Mouse (Mus musculus): ENCODE measurements at regions not wholly inside any gene's neighbourhood (a gene's known extent, or its start where the extent isn't known, plus 50 kb on each side); places are given as distances from the start of the nearest gene placed in this dataset.
A peak's percentile ranks its signal among the peaks of the same experiment; 100 is the strongest.

- H3K36me3 ChIP-seq (ENCODE audit: insufficient read depth, low read length), result no peaks in the 10 kb centered on the region
- H3K9me3 ChIP-seq (ENCODE audit: low read length), result no peaks in the 10 kb centered on the region
- DNase-seq (ENCODE audit: low spot score), result no peak
- no peak overlapping the region for H3K9ac ChIP-seq (replicated peaks; ENCODE audit: low read depth)
- H3K4me2 ChIP-seq (replicated peaks; ENCODE audit: low read depth, low read length), result no peak overlapping the region
- ATAC-seq, result no peak
- no peaks in the 10 kb centered on the region for H3K4me1 ChIP-seq (ENCODE audit: insufficient read depth, low read depth, low read length)
- H3K4me3 ChIP-seq (ENCODE audit: low read depth, low read length), result no peak overlapping the region
- 66% methylated on average over 3 of the region's 3 CpGs for WGBS
- H3K27me3 ChIP-seq (replicated peaks; ENCODE audit: insufficient read depth, low read length), result no peaks in the 10 kb centered on the region
- H3K27ac ChIP-seq (ENCODE audit: low read length), result no peak overlapping the region
- no peak for TF ChIP-seq EP300 (IDR thresholded peaks at IDR 0.05)
Measured at GRCm38 (mm10) chr3:101749841-101750240, 98.9 kb downstream of the Mab21l3 start.

- 84% methylated on average over 3 of the region's 3 CpGs for WGBS
Measured at GRCm38 (mm10) chr3:101749031-101749632, 99.6 kb downstream of the Mab21l3 start.

GRCm38 (mm10) chr3:101748186-101748585 is 100.6 kb downstream of the Mab21l3 start:
- Histone ChIP-seq H3K27ac (ENCODE audit: low read length) (no peak overlapping the region), H3K4me1 (ENCODE audit: insufficient read depth, low read depth, low read length) (no peaks in the 10 kb centered on the region), H3K4me2 (replicated peaks; ENCODE audit: low read depth, low read length) (no peak overlapping the region), H3K4me3 (ENCODE audit: low read depth, low read length) (no peak overlapping the region), H3K9ac (replicated peaks; ENCODE audit: low read depth) (no peak overlapping the region), H3K9me3 (ENCODE audit: low read length) (no peaks in the 10 kb centered on the region), H3K36me3 (ENCODE audit: insufficient read depth, low read length) (no peaks in the 10 kb centered on the region), H3K27me3 (replicated peaks; ENCODE audit: insufficient read depth, low read length) (no peaks in the 10 kb centered on the region)
- DNase-seq (ENCODE audit: low spot score) (peak; percentile 49), ATAC-seq (peak; percentile 70)
- TF ChIP-seq CTCF (IDR thresholded peaks at IDR 0.05) (no peak), EP300 (IDR thresholded peaks at IDR 0.05) (no peak)
- WGBS, result 30% methylated on average over 4 of the region's 4 CpGs

More at GRCm38 (mm10) chr3:101749031-101749632, 99.6 kb downstream of the Mab21l3 start:
- DNase-seq (ENCODE audit: low spot score) (no peak), ATAC-seq (no peak)
- Histone ChIP-seq H3K36me3 (ENCODE audit: insufficient read depth, low read length) (no peaks in the 10 kb centered on the region), H3K4me1 (ENCODE audit: insufficient read depth, low read depth, low read length) (no peaks in the 10 kb centered on the region), H3K27ac (ENCODE audit: low read length) (no peak overlapping the region), H3K4me2 (replicated peaks; ENCODE audit: low read depth, low read length) (no peak overlapping the region), H3K4me3 (ENCODE audit: low read depth, low read length) (no peak overlapping the region), H3K9ac (replicated peaks; ENCODE audit: low read depth) (no peak overlapping the region), H3K27me3 (replicated peaks; ENCODE audit: insufficient read depth, low read length) (no peaks in the 10 kb centered on the region), H3K9me3 (ENCODE audit: low read length) (no peaks in the 10 kb centered on the region)
- no peak for TF ChIP-seq EP300 (IDR thresholded peaks at IDR 0.05)
- TF ChIP-seq CTCF (IDR thresholded peaks at IDR 0.05), result no peak

GRCm38 (mm10) chr3:101740906-101741305 is 107.9 kb downstream of the Mab21l3 start:
- Histone ChIP-seq H3K4me2 (replicated peaks; ENCODE audit: low read depth, low read length) (no peak overlapping the region), H3K36me3 (ENCODE audit: insufficient read depth, low read length) (no peaks in the 10 kb centered on the region), H3K4me3 (ENCODE audit: low read depth, low read length) (no peak overlapping the region), H3K9me3 (ENCODE audit: low read length) (no peaks in the 10 kb centered on the region), H3K27me3 (replicated peaks; ENCODE audit: insufficient read depth, low read length) (no peaks in the 10 kb centered on the region), H3K4me1 (ENCODE audit: insufficient read depth, low read depth, low read length) (no peaks in the 10 kb centered on the region), H3K27ac (ENCODE audit: low read length) (no peak overlapping the region), H3K9ac (replicated peaks; ENCODE audit: low read depth) (no peak overlapping the region)
- no peak for DNase-seq (ENCODE audit: low spot score)
- no peak for ATAC-seq
- TF ChIP-seq EP300 (IDR thresholded peaks at IDR 0.05), result no peak
- TF ChIP-seq CTCF (IDR thresholded peaks at IDR 0.05), result no peak
- WGBS, result 78% methylated on average over 4 of the region's 4 CpGs

- Histone ChIP-seq H3K9ac (replicated peaks; ENCODE audit: low read depth) (no peak overlapping the region), H3K9me3 (ENCODE audit: low read length) (peaks cover 3% of the 10 kb centered on the region; the same call in 1 of the 2 replicates), H3K36me3 (ENCODE audit: insufficient read depth, low read length) (no peaks in the 10 kb centered on the region), H3K27ac (ENCODE audit: low read length) (no peak overlapping the region), H3K27me3 (replicated peaks; ENCODE audit: insufficient read depth, low read length) (no peaks in the 10 kb centered on the region), H3K4me2 (replicated peaks; ENCODE audit: low read depth, low read length) (no peak overlapping the region), H3K4me1 (ENCODE audit: insufficient read depth, low read depth, low read length) (no peaks in the 10 kb centered on the region), H3K4me3 (ENCODE audit: low read depth, low read length) (no peak overlapping the region)
- 79% methylated on average over 6 of the region's 6 CpGs for WGBS
- no peak for ATAC-seq
- DNase-seq (ENCODE audit: low spot score), result no peak
- no peak for TF ChIP-seq EP300 (IDR thresholded peaks at IDR 0.05)
- TF ChIP-seq CTCF (IDR thresholded peaks at IDR 0.05), result no peak
Measured at GRCm38 (mm10) chr3:101737197-101737596, 111.6 kb downstream of the Mab21l3 start.

GRCm38 (mm10) chr3:101729044-101729443 is 119.7 kb downstream of the Mab21l3 start:
- DNase-seq (ENCODE audit: low spot score), result no peak
- Histone ChIP-seq H3K4me3 (ENCODE audit: low read depth, low read length) (no peak overlapping the region), H3K4me1 (ENCODE audit: insufficient read depth, low read depth, low read length) (no peaks in the 10 kb centered on the region), H3K4me2 (replicated peaks; ENCODE audit: low read depth, low read length) (no peak overlapping the region), H3K9me3 (ENCODE audit: low read length) (peaks cover 3% of the 10 kb centered on the region; the same call in 1 of the 2 replicates), H3K9ac (replicated peaks; ENCODE audit: low read depth) (no peak overlapping the region), H3K36me3 (ENCODE audit: insufficient read depth, low read length) (no peaks in the 10 kb centered on the region), H3K27me3 (replicated peaks; ENCODE audit: insufficient read depth, low read length) (no peaks in the 10 kb centered on the region), H3K27ac (ENCODE audit: low read length) (no peak overlapping the region)
- 77% methylated on average over 3 of the region's 3 CpGs for WGBS
- TF ChIP-seq CTCF (IDR thresholded peaks at IDR 0.05) (no peak), EP300 (IDR thresholded peaks at IDR 0.05) (no peak)
- ATAC-seq, result no peak

GRCm38 (mm10) chr3:101722926-101723325 is 118.4 kb upstream of the Atp1a1 start:
- DNase-seq (ENCODE audit: low spot score) (no peak), ATAC-seq (no peak)
- 54% methylated on average over 6 of the region's 6 CpGs for WGBS
- no peak overlapping the region for H3K9ac ChIP-seq (replicated peaks; ENCODE audit: low read depth)
- H3K27ac ChIP-seq (ENCODE audit: low read length), result no peak overlapping the region
- H3K4me2 ChIP-seq (replicated peaks; ENCODE audit: low read depth, low read length), result no peak overlapping the region
- no peaks in the 10 kb centered on the region for H3K27me3 ChIP-seq (replicated peaks; ENCODE audit: insufficient read depth, low read length)
- H3K4me3 ChIP-seq (ENCODE audit: low read depth, low read length), result no peak overlapping the region
- TF ChIP-seq CTCF (IDR thresholded peaks at IDR 0.05) (no peak), EP300 (IDR thresholded peaks at IDR 0.05) (no peak)
- no peaks in the 10 kb centered on the region for H3K36me3 ChIP-seq (ENCODE audit: insufficient read depth, low read length)
- H3K9me3 ChIP-seq (ENCODE audit: low read length), result no peaks in the 10 kb centered on the region
- H3K4me1 ChIP-seq (ENCODE audit: insufficient read depth, low read depth, low read length), result no peaks in the 10 kb centered on the region
